Mouse (Mus musculus) forebrain, embryonic 16.5 days (tissue): ENCODE measurements around the gene Enox1. TPM values are rescaled to one million over a fixed set of nuclear protein-coding genes. Genes with fewer than 3 reads are reported as not detected.

ENCODE experiments used
- ATAC-seq: fragments of 200-750 bp; cut with Nextera tagmentation; 2 replicates; pipeline ENCODE4 v1.8.0; 2017; ENCODE audit warnings: mild to moderate bottlenecking, moderate library complexity
- H3K27ac ChIP-seq: fragments of 300-500 bp; sonication (generic); 2 replicates; pipeline ENCODE4 v1.5.1; 2014; ENCODE audit warnings: low read length, control low read depth
- H3K27me3 ChIP-seq: fragments of 300-500 bp; sonication (generic); replicated peaks from 2 replicates; pipeline ENCODE4 v1.6.1; 2014; ENCODE audit warnings: low read length; ENCODE audit not compliant: control insufficient read depth, insufficient read depth
- H3K36me3 ChIP-seq: fragments of 300-500 bp; sonication (generic); 2 replicates; pipeline ENCODE4 v1.6.1; 2014; ENCODE audit not compliant: control insufficient read depth, insufficient read depth
- H3K4me1 ChIP-seq: fragments of 300-500 bp; sonication (generic); replicated peaks from 2 replicates; pipeline ENCODE4 v1.6.1; 2014; ENCODE audit warnings: low read length; ENCODE audit not compliant: control insufficient read depth, insufficient read depth
- H3K4me2 ChIP-seq: fragments of 300-500 bp; sonication (generic); 2 replicates; pipeline ENCODE4 v1.6.1; 2014; ENCODE audit warnings: mild to moderate bottlenecking, low read length, control low read depth
- H3K4me3 ChIP-seq: fragments of 300-500 bp; sonication (generic); replicated peaks from 2 replicates; pipeline ENCODE4 v1.5.1; 2014; ENCODE audit warnings: mild to moderate bottlenecking, low read length, control low read depth
- H3K9ac ChIP-seq: fragments of 300-500 bp; sonication (generic); replicated peaks from 2 replicates; pipeline ENCODE4 v1.6.1; 2014; ENCODE audit warnings: low read depth, low read length, control low read depth
- H3K9me3 ChIP-seq: fragments of 300-500 bp; sonication (generic); 2 replicates; pipeline ENCODE4 v1.6.1; 2016; ENCODE audit warnings: low read length; ENCODE audit not compliant: control insufficient read depth
- WGBS: fragments of 180-500 bp; shearing (Covaris S2); extraction: QIAGEN DNeasy Blood & Tissue Kit; methylation state at CpG from one replicate; pipeline ENCODE4 v1.1.7; 2014; 5-methylcytosine and 5-hydroxymethylcytosine counted together
- polyA plus RNA-seq: library from polyadenylated mRNA; unstranded; fragments of >200 nt; fragmentation: Nextera tagmentation; extraction: Ambion mirVana; gene quantifications from 2 replicates; pipeline ENCODE4 v1.2.1, GENCODE M21; 2015

Enox1 gene
- polyA plus RNA-seq, 1 experiment from 2014 or later = 64.4 TPM

- Histone ChIP-seq H3K9ac (no peak overlapping the region), H3K27me3 (no peaks in the 10 kb centered on the region), H3K4me1 (no peaks in the 10 kb centered on the region), H3K27ac (no peak overlapping the region), H3K36me3 (no peaks in the 10 kb centered on the region), H3K4me2 (no peak overlapping the region), H3K9me3 (no peaks in the 10 kb centered on the region), H3K4me3 (no peak overlapping the region)
- 73% methylated on average over 7 of the region's 7 CpGs for WGBS
- ATAC-seq = no peak
Measured at GRCm38 (mm10) chr14:77557446-77558070, 401.0 kb downstream of the Enox1 start.

DNA sequence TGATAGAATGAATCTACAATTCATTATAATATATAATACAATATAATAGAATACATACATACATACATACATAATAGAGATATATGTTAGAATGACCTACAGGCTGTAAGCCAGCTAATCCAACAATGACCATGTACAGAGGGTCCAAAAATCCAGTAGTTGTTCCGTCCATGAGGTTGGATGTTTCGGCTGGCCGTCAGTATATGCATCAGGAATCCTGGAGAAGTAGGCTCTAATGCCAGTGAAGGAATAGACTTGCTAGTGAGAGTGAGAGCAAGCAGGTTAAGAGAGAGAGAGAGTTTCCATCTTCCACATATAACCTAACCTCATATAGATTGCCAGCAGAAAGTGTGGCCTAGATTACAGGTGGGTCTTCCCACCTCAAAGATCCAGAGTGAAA lies 402.3 kb downstream of the Enox1 start:
- Histone ChIP-seq H3K4me1 (no peaks in the 10 kb centered on the region), H3K9ac (no peak overlapping the region), H3K4me3 (no peak overlapping the region), H3K27me3 (no peaks in the 10 kb centered on the region), H3K9me3 (no peaks in the 10 kb centered on the region), H3K4me2 (no peak overlapping the region), H3K27ac (no peak overlapping the region), H3K36me3 (no peaks in the 10 kb centered on the region)
- ATAC-seq = no peak
- WGBS = 98% methylated on average over 3 of the region's 3 CpGs

- H3K27ac ChIP-seq = no peak overlapping the region
- H3K4me1 ChIP-seq = no peaks in the 10 kb centered on the region
- H3K9ac ChIP-seq = no peak overlapping the region
- H3K27me3 ChIP-seq = no peaks in the 10 kb centered on the region
- H3K4me2 ChIP-seq = no peak overlapping the region
- no peak overlapping the region for H3K4me3 ChIP-seq
- no peaks in the 10 kb centered on the region for H3K9me3 ChIP-seq
- WGBS = 67% methylated on average over 5 of the region's 5 CpGs
- ATAC-seq = no peak
- H3K36me3 ChIP-seq = no peaks in the 10 kb centered on the region
Measured at GRCm38 (mm10) chr14:77559792-77560191, 403.2 kb downstream of the Enox1 start.

DNA sequence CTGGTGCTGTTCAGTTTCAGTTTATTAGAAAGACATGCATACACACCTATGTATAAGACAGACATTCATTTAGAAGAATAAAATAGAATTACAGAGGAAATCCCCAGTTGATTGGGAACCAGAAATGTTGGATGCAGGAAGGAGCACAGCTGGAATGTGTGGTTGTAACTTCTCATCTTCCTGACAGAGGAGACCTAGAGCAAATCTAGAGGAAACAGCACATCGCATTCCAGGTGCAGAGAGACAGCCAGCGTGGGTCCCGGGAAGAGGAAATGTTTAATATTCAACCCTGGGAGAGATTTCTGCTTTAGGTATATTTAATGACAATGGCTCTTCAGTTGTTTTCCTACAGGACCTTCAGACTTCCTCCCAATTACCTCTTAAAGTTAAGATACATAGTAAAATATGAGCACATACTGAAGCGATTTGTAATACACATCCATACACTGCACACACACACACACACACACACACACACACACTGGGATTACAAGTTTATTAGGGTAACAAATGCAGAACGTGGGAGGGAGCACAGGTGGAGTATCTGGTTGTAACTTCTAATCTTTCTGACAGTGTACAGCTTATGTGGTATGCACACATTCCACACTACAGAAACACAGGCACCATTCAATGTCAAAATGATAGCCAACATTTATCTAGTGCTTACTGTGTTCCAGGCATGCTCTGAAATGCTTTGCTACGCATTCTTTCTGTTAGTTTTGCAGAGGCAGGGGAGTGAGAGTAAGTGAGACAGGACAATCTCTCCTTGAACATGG lies 405.4 kb downstream of the Enox1 start:
- no peak overlapping the region for H3K4me2 ChIP-seq
- H3K4me3 ChIP-seq = no peak overlapping the region
- no peaks in the 10 kb centered on the region for H3K4me1 ChIP-seq
- H3K27ac ChIP-seq = no peak overlapping the region
- 87% methylated on average over 6 of the region's 6 CpGs for WGBS
- H3K27me3 ChIP-seq = no peaks in the 10 kb centered on the region
- H3K36me3 ChIP-seq = no peaks in the 10 kb centered on the region
- H3K9ac ChIP-seq = no peak overlapping the region
- no peak for ATAC-seq
- no peaks in the 10 kb centered on the region for H3K9me3 ChIP-seq

- Histone ChIP-seq H3K27me3 (no peaks in the 10 kb centered on the region), H3K27ac (no peak overlapping the region), H3K36me3 (no peaks in the 10 kb centered on the region), H3K9me3 (no peaks in the 10 kb centered on the region), H3K9ac (no peak overlapping the region), H3K4me2 (no peak overlapping the region), H3K4me1 (no peaks in the 10 kb centered on the region), H3K4me3 (no peak overlapping the region)
- ATAC-seq = no peak
- WGBS = 25% methylated on average over 5 of the region's 5 CpGs
Measured at GRCm38 (mm10) chr14:77563922-77564321, 407.4 kb downstream of the Enox1 start.

GRCm38 (mm10) chr14:77567120-77567519 lies 410.6 kb downstream of the Enox1 start:
- H3K4me2 ChIP-seq = no peak overlapping the region
- no peaks in the 10 kb centered on the region for H3K27me3 ChIP-seq
- no peaks in the 10 kb centered on the region for H3K4me1 ChIP-seq
- no peaks in the 10 kb centered on the region for H3K9me3 ChIP-seq
- no peak overlapping the region for H3K9ac ChIP-seq
- 83% methylated on average over 2 of the region's 2 CpGs for WGBS
- no peak overlapping the region for H3K4me3 ChIP-seq
- H3K36me3 ChIP-seq = no peaks in the 10 kb centered on the region
- no peak overlapping the region for H3K27ac ChIP-seq
- ATAC-seq = no peak

DNA sequence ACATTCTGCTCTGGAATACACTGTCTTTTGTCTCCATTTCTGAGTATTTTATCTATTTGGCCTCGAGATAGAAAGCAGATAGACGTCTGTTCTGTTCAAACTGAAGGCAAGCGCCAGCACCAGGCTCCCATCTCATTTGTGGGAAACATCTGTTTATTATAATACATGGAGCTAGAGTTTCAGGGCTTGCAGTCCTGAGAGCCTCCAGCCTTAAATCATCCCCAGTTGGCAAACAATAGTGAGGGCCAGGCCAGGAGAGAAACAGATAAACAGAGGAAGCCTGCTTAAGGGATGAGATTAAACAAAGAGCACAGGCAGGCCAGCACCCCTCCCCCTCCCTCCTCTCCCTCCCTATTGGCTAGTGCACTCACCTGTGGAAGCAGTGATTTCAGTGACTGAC lies 417.9 kb downstream of the Enox1 start:
- H3K27me3 ChIP-seq = no peaks in the 10 kb centered on the region
- no peak for ATAC-seq
- H3K4me3 ChIP-seq = no peak overlapping the region
- peaks cover 29% of the 10 kb centered on the region for H3K4me1 ChIP-seq
- 32% methylated on average over 3 of the region's 3 CpGs for WGBS
- H3K4me2 ChIP-seq = no peak overlapping the region
- H3K9ac ChIP-seq = no peak overlapping the region
- no peaks in the 10 kb centered on the region for H3K9me3 ChIP-seq
- no peak overlapping the region for H3K27ac ChIP-seq
- no peaks in the 10 kb centered on the region for H3K36me3 ChIP-seq

DNA sequence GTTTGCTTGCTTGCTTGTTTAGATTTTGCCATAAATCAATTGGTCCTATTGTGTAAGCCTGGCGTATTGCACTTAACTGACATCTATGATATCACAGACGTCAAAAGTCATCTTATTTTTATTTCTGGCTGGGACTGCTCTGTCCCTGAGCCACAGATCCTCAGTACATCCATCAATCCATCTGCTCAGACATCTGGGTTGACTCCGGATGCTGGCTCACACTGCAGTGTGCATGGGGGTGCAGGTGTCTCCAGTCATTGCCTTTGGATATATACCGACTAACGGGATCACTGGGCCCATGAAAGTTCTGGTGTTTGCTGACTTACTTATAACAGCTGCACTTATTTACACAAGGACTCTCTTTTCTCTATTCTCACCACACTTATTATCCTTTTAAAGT lies 419.8 kb downstream of the Enox1 start:
- Histone ChIP-seq H3K4me3 (no peak overlapping the region), H3K4me1 (peaks cover 48% of the 10 kb centered on the region), H3K27me3 (no peaks in the 10 kb centered on the region), H3K4me2 (no peak overlapping the region), H3K27ac (no peak overlapping the region), H3K36me3 (no peaks in the 10 kb centered on the region), H3K9me3 (no peaks in the 10 kb centered on the region), H3K9ac (no peak overlapping the region)
- 62% methylated on average over 5 of the region's 5 CpGs for WGBS
- ATAC-seq = peak; percentile 22; the same call in 1 of the 2 replicates

GRCm38 (mm10) chr14:77577481-77578251 lies 421.1 kb downstream of the Enox1 start:
- no peak overlapping the region for H3K4me2 ChIP-seq
- H3K27ac ChIP-seq = peak overlapping the region; percentile 63
- no peaks in the 10 kb centered on the region for H3K36me3 ChIP-seq
- no peaks in the 10 kb centered on the region for H3K27me3 ChIP-seq
- no peak overlapping the region for H3K9ac ChIP-seq
- H3K9me3 ChIP-seq = no peaks in the 10 kb centered on the region
- peaks cover 51% of the 10 kb centered on the region for H3K4me1 ChIP-seq
- ATAC-seq = no peak
- 66% methylated on average over 18 of the region's 18 CpGs for WGBS
- no peak overlapping the region for H3K4me3 ChIP-seq
